Comparison of ENCODE assay signal across 19 mouse cellular contexts in genomic region chr17:9162676-9163075, GRCm38 (mm10).
"Had no signal": no experiment of that assay in that cellular context is flagged by ENCODE, and none has a peak within 500 bp of the region (broad histone marks: within the 10 kb centered on the region; RNA-seq: fewer than 3 reads in every experiment).

No protein-coding gene starts in this region.

- H3K4me3 ChIP-seq: midbrain, embryonic 10.5 days; midbrain, embryonic 12.5 days; myocyte; neural tube, embryonic 13.5 days; neural tube, embryonic 15.5 days had no signal

- ATAC-seq: midbrain, embryonic 16.5 days had no signal

- H3K36me3 ChIP-seq: midbrain, embryonic 10.5 days; midbrain, embryonic 12.5 days; neural tube, embryonic 13.5 days; neural tube, embryonic 15.5 days had no signal

- H3K27me3 ChIP-seq: neural tube, embryonic 13.5 days; neural tube, embryonic 15.5 days had no signal

- H3K9me3 ChIP-seq: midbrain, embryonic 10.5 days; midbrain, embryonic 12.5 days; neural tube, embryonic 13.5 days; neural tube, embryonic 15.5 days had no signal

- DNase-seq: lung, adult 18-20 months; lung, embryonic 14.5 days; lung, postnatal 10 days; lung, postnatal 4 days; midbrain, embryonic 14.5 days; retina, postnatal 1 day; right cerebral cortex, adult 18-20 months; right cerebral cortex, postnatal 25 days; right cerebral cortex, postnatal 4 days; spleen, adult 18-20 months; thymus, adult 18-20 months; thymus, postnatal 14 days; thymus, postnatal 36 days had no signal
